Mouse (Mus musculus) heart, adult 2 months (tissue): ENCODE results near the gene Mrpl2. TPM values are rescaled to one million over a fixed set of nuclear protein-coding genes. Genes with fewer than 3 reads are reported as not detected.

Source experiments
- DNase-seq, 2 experiments: peaks; one replicate each; pipeline ENCODE4 v3.0.0; 2021
- H3K27ac ChIP-seq: fragments of 200-600 bp; 2 replicates; pipeline ENCODE4 v1.8.1; 2022
- H3K27me3 ChIP-seq: fragments of 200-500 bp; 2 replicates; pipeline ENCODE4 v1.6.1; 2012; ENCODE audit warnings: mild to moderate bottlenecking, low read length, inconsistent platforms, mixed read lengths; ENCODE audit not compliant: control insufficient read depth, insufficient read depth
- H3K36me3 ChIP-seq: fragments of 200-500 bp; 2 replicates; pipeline ENCODE4 v1.6.1; 2012; ENCODE audit warnings: low read length, inconsistent platforms; ENCODE audit not compliant: control insufficient read depth, insufficient read depth
- H3K4me1 ChIP-seq: fragments of 200-500 bp; 2 replicates; pipeline ENCODE4 v1.6.1; 2011; ENCODE audit warnings: low read length; ENCODE audit not compliant: control insufficient read depth, insufficient read depth
- H3K4me3 ChIP-seq: fragments of 200-600 bp; 2 replicates; pipeline ENCODE4 v1.8.1; 2022
- H3K79me2 ChIP-seq: fragments of 200-500 bp; replicated peaks from 2 replicates; pipeline ENCODE4 v1.6.1; 2012; ENCODE audit warnings: mild to moderate bottlenecking, inconsistent platforms, low read length, moderate library complexity, mixed read lengths; ENCODE audit not compliant: control insufficient read depth, insufficient read depth
- H3K9ac ChIP-seq: fragments of 200-500 bp; 2 replicates; pipeline ENCODE4 v1.6.1; 2012; ENCODE audit warnings: low read depth, mild to moderate bottlenecking, control low read depth, inconsistent platforms, low read length, mixed read lengths
- CTCF ChIP-seq: fragments of 200-600 bp; IDR thresholded peaks from 2 replicates; pipeline ENCODE4 v1.8.1; 2022; ENCODE audit warnings: antibody characterized with exemption, mild to moderate bottlenecking, moderate library complexity
- EP300 ChIP-seq: fragments of 200-500 bp; IDR thresholded peaks from 2 replicates; pipeline ENCODE4 v1.6.1; 2011; ENCODE audit warnings: low read depth, low read length, control low read depth; ENCODE audit not compliant: insufficient read depth
- POLR2A ChIP-seq: fragments of 200-500 bp; IDR thresholded peaks from 2 replicates; pipeline ENCODE4 v1.6.1; 2011; ENCODE audit warnings: mild to moderate bottlenecking, low read depth, low read length, control low read depth; ENCODE audit not compliant: insufficient read depth
- WGBS: fragments of 180-500 bp; shearing (Covaris S2); methylation state at CpG from one replicate; pipeline ENCODE4 v1.1.7; 2018; 5-methylcytosine and 5-hydroxymethylcytosine counted together
- intact Hi-C: fragments of 180-260 bp; cut with DNase I; formaldehyde crosslinking; loops from one replicate; pipeline ENCODE4 v1.15.1; 2025
- polyA plus RNA-seq: library from polyadenylated mRNA; depleted of rRNA; stranded (reverse); fragments of >200 nt; gene quantifications from 2 replicates; pipeline ENCODE4 v1.2.3, GENCODE M21; 2012
- total RNA-seq, 2 experiments: library from RNA; stranded (reverse); gene quantifications; 2 replicates each; pipeline ENCODE4 v1.2.3; 2021

Gene Mrpl2
- total and polyA plus RNA-seq, 3 experiments: 87.8 to 132 (median 112) TPM

- H3K9ac ChIP-seq: no peak overlapping the region
Observed at GRCm38 (mm10) chr17:46605126-46605525, 40.9 kb upstream of the Mrpl2 start.

GRCm38 (mm10) chr17:46605987-46606386 lies 40.0 kb upstream of the Mrpl2 start:
- no peaks in the 10 kb centered on the region for H3K36me3 ChIP-seq
- no peak overlapping the region for H3K27ac ChIP-seq
- WGBS: 75% methylated on average over 12 of the region's 12 CpGs
- no peak overlapping the region for H3K4me3 ChIP-seq
- TF ChIP-seq POLR2A (no peak), EP300 (no peak), CTCF (no peak)
- H3K9ac ChIP-seq: no peak overlapping the region
- no peaks in the 10 kb centered on the region; the same call in 1 of the 2 replicates for H3K4me1 ChIP-seq
- intact Hi-C loops: no loop called here
- H3K79me2 ChIP-seq: no peaks in the 10 kb centered on the region
- H3K27me3 ChIP-seq: no peaks in the 10 kb centered on the region
- DNase-seq: no peak

More at GRCm38 (mm10) chr17:46605126-46605525, 40.9 kb upstream of the Mrpl2 start:
- 85% methylated on average over 5 of the region's 5 CpGs for WGBS
- intact Hi-C loops: no loop called here
- no peaks in the 10 kb centered on the region for H3K36me3 ChIP-seq
- H3K4me1 ChIP-seq: no peaks in the 10 kb centered on the region; the same call in 1 of the 2 replicates
- H3K79me2 ChIP-seq: no peaks in the 10 kb centered on the region
- no peak for DNase-seq
- no peak for TF ChIP-seq POLR2A
- no peak for TF ChIP-seq CTCF
- TF ChIP-seq EP300: no peak
- H3K27me3 ChIP-seq: no peaks in the 10 kb centered on the region
- no peak overlapping the region for H3K27ac ChIP-seq
- H3K4me3 ChIP-seq: no peak overlapping the region

GRCm38 (mm10) chr17:46609721-46610514 lies 36.1 kb upstream of the Mrpl2 start:
- Histone ChIP-seq H3K79me2 (no peaks in the 10 kb centered on the region), H3K9ac (peak overlapping the region; percentile 0; the same call in 1 of the 2 replicates), H3K4me3 (peak overlapping the region; percentile 43), H3K36me3 (no peaks in the 10 kb centered on the region), H3K27ac (peak overlapping the region; percentile 56), H3K4me1 (peaks cover 3% of the 10 kb centered on the region; the same call in 1 of the 2 replicates), H3K27me3 (no peaks in the 10 kb centered on the region)
- 30% methylated on average over 15 of the region's 15 CpGs for WGBS
- intact Hi-C loops: no loop called here
- TF ChIP-seq EP300 (no peak), POLR2A (peak; percentile 56), CTCF (no peak)
- peak; percentile 53 to 58 for DNase-seq

DNA sequence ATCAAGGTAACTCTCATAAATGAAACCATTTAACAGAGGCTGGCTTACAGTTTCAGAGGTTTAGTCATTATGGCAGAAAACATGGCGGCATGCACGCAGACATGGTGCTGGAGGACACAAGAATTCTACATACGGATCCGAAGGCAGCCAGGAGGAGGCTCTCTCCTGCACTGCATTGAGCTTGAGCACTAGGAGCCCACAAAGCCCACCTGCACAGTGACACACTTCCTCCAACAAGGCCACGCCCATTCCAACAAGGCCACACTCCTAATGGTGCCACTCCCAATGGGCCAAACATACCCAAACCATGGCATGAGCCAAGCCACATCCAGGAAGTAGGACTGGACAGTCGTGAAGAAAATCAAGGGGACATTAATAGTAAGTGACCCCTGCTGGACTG lies 34.7 kb upstream of the Mrpl2 start:
- H3K4me3 ChIP-seq: no peak overlapping the region
- H3K4me1 ChIP-seq: peaks cover 3% of the 10 kb centered on the region; the same call in 1 of the 2 replicates
- no peaks in the 10 kb centered on the region for H3K27me3 ChIP-seq
- WGBS: 90% methylated on average over 6 of the region's 6 CpGs
- no peak for DNase-seq
- H3K27ac ChIP-seq: no peak overlapping the region
- no peaks in the 10 kb centered on the region for H3K79me2 ChIP-seq
- no peak for TF ChIP-seq POLR2A
- no peak for TF ChIP-seq CTCF
- TF ChIP-seq EP300: no peak
- H3K36me3 ChIP-seq: no peaks in the 10 kb centered on the region
- no peak overlapping the region for H3K9ac ChIP-seq
- intact Hi-C loops: no loop called here

DNA sequence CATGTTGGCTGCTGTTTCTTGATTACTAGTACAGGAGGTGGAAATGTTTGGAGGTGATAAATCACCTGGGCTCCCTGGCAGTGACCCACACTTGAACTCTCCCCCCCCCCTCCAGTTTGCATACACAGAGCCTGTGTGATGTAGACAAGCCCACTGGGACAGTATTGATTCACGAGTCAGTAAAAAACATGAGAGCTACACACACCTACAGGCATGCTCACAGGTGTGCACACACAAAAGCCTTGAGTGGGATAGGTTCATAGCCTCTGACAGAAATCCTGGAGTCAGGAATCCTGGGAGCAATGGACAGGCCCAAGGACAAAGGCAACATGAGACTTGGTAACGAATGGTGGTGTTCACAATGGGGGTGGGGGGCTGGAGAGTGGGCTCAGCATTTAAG lies 33.8 kb upstream of the Mrpl2 start:
- no peak for DNase-seq
- TF ChIP-seq POLR2A (no peak), CTCF (no peak), EP300 (no peak)
- Histone ChIP-seq H3K4me3 (no peak overlapping the region), H3K4me1 (peaks cover 3% of the 10 kb centered on the region; the same call in 1 of the 2 replicates), H3K27me3 (no peaks in the 10 kb centered on the region), H3K36me3 (no peaks in the 10 kb centered on the region), H3K27ac (no peak overlapping the region), H3K9ac (no peak overlapping the region), H3K79me2 (no peaks in the 10 kb centered on the region)
- WGBS: 73% methylated on average over 2 of the region's 2 CpGs
- intact Hi-C loops: no loop called here

GRCm38 (mm10) chr17:46612820-46613219 lies 33.2 kb upstream of the Mrpl2 start:
- TF ChIP-seq EP300 (no peak), POLR2A (no peak), CTCF (no peak)
- no peaks in the 10 kb centered on the region for H3K27me3 ChIP-seq
- intact Hi-C loops: no loop called here
- H3K79me2 ChIP-seq: no peaks in the 10 kb centered on the region
- peak in 1 of 2 experiments; percentile 21 for DNase-seq
- peaks cover 3% of the 10 kb centered on the region; the same call in 1 of the 2 replicates for H3K4me1 ChIP-seq
- H3K36me3 ChIP-seq: no peaks in the 10 kb centered on the region
- WGBS: 23% methylated on average over 4 of the region's 4 CpGs
- H3K9ac ChIP-seq: no peak overlapping the region
- no peak overlapping the region for H3K27ac ChIP-seq
- no peak overlapping the region for H3K4me3 ChIP-seq
